Mouse (Mus musculus) layer of hippocampus, adult 2 months (tissue): ENCODE results near the gene Mnd1. TPM values are rescaled to one million over a fixed set of nuclear protein-coding genes. Genes with fewer than 3 reads are reported as not detected.
A peak's percentile ranks its signal among the peaks of the same experiment; 100 is the strongest.

Source experiments
- DNase-seq, 2 experiments: peaks; one replicate each; pipeline ENCODE4 v3.0.0; 2022; ENCODE audit warnings: low spot score in 2 of 2
- H3K27ac ChIP-seq: fragments of 200-600 bp; 2 replicates; pipeline ENCODE4 v1.8.1; 2022
- H3K4me3 ChIP-seq: fragments of 200-600 bp; 2 replicates; pipeline ENCODE4 v1.8.1; 2022; ENCODE audit warnings: mild to moderate bottlenecking
- CTCF ChIP-seq: fragments of 200-600 bp; conservative IDR thresholded peaks from 2 replicates; pipeline ENCODE4 v1.8.1; 2022; ENCODE audit warnings: antibody characterized with exemption, mild to moderate bottlenecking, moderate library complexity
- total RNA-seq, 2 experiments: library from RNA; stranded (reverse); gene quantifications; 2 replicates each; pipeline ENCODE4 v1.2.3; 2021

Gene Mnd1
- total RNA-seq, 2 experiments from 2014 or later = 1.8 to 2.9 TPM

DNA sequence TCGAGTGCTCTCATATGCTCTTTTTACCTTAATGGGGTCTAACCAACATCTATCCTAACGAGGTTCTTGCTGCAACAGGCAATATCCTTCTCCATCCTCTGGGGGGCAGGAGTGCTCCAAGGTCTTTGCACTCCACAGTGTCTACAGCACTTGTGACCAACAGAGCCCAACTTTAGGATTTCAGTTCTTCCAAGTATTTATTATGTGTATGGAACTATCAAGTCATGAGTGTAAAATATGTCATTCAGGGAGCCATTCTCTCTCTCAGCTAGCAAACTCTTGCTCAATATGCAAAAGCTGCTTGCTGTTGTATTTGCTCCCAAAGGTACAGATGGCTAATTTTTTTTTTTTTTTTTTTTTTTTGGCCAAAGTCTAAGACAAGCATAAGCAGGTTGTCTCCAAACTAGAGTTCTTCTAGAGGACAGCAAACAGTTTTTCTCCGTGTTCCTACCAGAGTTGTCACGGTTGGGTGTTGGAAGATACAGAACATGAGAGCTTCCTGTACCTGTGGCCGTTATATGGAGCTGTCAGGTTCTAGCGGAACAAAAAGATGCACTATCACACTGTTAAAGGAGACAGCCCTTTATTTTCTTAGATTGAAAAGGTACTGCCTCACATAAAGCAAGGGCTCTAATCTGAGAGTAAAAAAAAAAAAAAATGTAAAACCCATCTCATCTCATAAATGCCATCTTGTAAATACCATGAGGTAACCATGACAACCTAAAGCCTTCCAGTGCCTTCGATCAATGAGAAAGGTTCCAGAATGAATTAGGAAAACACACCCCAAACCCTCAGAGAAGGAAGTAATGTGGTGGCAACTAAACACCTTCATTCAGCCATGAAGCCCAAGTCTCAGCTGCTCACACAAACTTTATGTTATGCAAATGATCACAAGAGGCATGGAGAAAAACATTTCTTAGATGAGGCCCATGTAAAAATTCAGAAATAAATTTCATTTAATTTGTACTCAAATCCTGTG, 20.0 kb upstream of the Mnd1 start:
- Histone ChIP-seq H3K4me3 (no peak overlapping the region), H3K27ac (no peak overlapping the region; the same call in 1 of the 2 replicates)
- TF ChIP-seq CTCF = peak; percentile 90
- peak; percentile 78 to 79 for DNase-seq

DNA sequence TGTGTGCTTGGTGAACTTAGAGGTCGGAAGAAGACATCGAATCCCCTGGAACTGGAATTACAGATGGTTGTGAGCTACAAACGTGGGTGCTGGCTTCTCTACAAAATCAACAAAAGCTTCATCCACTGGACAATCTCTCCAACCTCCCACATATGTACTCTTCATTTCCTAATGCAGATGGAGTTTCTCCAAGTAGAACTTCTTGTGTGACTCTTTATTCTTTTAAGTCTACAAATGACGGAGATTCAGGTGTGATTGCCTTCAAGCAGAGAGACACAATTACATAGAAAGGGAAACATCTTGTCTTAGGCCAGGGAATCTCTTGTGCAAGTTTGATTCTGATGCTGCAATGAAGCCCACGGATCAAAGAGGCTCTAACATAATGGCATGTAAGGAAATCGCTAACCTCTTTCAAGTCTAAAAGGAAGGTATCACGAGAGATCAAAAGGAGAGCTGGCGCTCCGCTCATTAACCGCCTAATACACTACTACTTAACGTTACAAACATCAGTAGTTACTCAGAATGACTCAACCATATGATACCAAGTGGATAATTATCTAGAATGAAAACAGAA, 18.1 kb upstream of the Mnd1 start, which contains the start of gene Gm6525:
TSS of gene Gm6525 (plus strand) at position 524 of the 574 bp plus-strand sequence.
- DNase-seq = no peak
- Histone ChIP-seq H3K27ac (peak within 1 kb of the TSS; percentile 15), H3K4me3 (no peak within 1 kb of the TSS)
- no peak for TF ChIP-seq CTCF

GRCm38 (mm10) chr3:84172406-84172805, 16.8 kb upstream of the Mnd1 start:
- TF ChIP-seq CTCF = no peak
- Histone ChIP-seq H3K4me3 (no peak overlapping the region), H3K27ac (no peak overlapping the region)
- DNase-seq = no peak

DNA sequence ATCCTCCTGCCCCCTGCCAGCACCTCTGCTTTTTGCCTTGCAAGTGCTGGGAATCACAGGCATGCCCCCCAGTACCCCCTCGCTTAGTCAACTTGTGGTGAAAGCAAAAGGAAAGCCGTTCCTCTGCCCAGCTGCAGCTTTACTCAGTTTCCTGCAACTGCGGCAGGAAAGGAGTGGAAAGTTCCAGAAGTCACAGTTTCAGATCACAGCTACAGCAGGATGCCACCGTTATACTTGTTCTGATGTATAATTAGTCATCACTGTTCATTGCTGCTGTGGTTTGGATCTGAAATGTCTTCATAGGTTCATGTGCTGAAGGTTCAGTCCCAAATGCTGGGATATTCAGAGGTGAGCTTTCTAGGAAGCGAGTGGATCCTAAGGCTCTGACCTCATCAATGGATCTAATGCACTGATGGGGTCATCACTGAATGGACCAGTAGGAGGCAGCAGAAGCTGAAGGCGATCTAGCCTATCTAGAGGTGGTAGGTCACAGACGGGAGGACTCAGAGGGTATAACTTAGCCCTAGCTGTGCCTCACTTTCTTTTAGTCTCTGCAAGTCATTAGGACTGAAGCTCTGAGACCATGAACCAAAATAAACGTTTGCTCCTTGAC, 13.9 kb upstream of the Mnd1 start:
- H3K4me3 ChIP-seq = no peak overlapping the region
- DNase-seq = no peak
- H3K27ac ChIP-seq = no peak overlapping the region
- TF ChIP-seq CTCF = peak; percentile 58

- DNase-seq = no peak
- TF ChIP-seq CTCF = no peak
- Histone ChIP-seq H3K4me3 (no peak overlapping the region), H3K27ac (no peak overlapping the region)
These were observed 13.4 kb upstream of the Mnd1 start for GRCm38 (mm10) chr3:84168943-84169342.

- no peak overlapping the region for H3K4me3 ChIP-seq
- peak overlapping the region; percentile 19; the same call in 1 of the 2 replicates for H3K27ac ChIP-seq
- TF ChIP-seq CTCF = no peak
- DNase-seq = peak in 1 of 2 experiments; percentile 44
These were observed 10.5 kb upstream of the Mnd1 start for GRCm38 (mm10) chr3:84166073-84166472.

GRCm38 (mm10) chr3:84165391-84165790, 9.8 kb upstream of the Mnd1 start:
- Histone ChIP-seq H3K4me3 (no peak overlapping the region), H3K27ac (no peak overlapping the region)
- DNase-seq = no peak
- no peak for TF ChIP-seq CTCF

GRCm38 (mm10) chr3:84157559-84158350, 2.2 kb upstream of the Mnd1 start:
- no peak overlapping the region for H3K4me3 ChIP-seq
- no peak for DNase-seq
- no peak for TF ChIP-seq CTCF
- peak overlapping the region; percentile 23; the same call in 1 of the 2 replicates for H3K27ac ChIP-seq

GRCm38 (mm10) chr3:84157011-84157410, 1.4 kb upstream of the Mnd1 start:
- TF ChIP-seq CTCF = no peak
- Histone ChIP-seq H3K4me3 (no peak overlapping the region), H3K27ac (0 out of 2 replicates have a peak overlapping the region, but pooled peaks have one; percentile 7)
- no peak for DNase-seq

DNA sequence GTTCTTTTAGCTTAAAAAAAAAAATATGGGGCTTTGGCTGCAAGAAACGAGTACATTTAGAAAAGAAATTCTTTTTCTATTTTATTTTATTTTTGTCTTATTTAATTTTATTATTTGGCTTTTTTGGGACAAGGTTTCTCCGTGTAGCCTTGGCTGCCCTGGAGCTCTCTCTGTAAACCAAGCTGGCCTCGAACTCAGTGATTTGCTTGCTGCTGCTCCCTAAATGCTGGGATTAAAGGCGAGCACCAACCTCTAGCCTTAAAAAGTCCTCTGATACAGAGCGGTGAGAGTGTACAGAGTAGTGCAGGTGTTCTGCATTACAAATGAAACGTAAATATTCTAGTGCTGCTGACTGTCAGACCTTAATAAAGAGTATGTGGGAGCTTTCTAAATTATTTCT, 519 bp upstream of the Mnd1 start:
- DNase-seq = no peak
- Histone ChIP-seq H3K27ac (no peak overlapping the region), H3K4me3 (peak overlapping the region; percentile 66)
- TF ChIP-seq CTCF = no peak

- DNase-seq = no peak
- TF ChIP-seq CTCF = no peak
- Histone ChIP-seq H3K4me3 (peak overlapping the region; percentile 66), H3K27ac (no peak overlapping the region)
These were observed 440 bp downstream of the Mnd1 start for GRCm38 (mm10) chr3:84155146-84155545.

DNA sequence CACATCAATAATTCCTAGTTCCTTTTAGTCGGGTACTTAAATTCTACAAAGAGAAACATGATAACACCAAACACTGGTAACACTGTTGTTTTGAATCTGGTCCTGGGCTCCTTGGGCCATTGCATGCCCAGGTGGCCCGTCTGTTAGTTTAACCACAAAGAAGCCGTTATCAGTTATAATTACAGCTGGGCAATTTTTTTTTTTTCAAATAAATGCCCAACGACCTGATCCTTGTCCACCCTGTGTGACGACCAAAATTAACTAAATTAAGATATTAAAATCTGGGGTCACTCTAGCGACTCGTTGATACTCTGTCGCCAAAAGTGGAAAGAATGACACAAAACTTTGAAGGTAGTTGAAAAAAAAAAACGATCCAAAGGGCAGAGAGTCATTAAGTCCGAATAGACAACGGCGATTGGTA, 855 bp downstream of the Mnd1 start:
- no peak for TF ChIP-seq CTCF
- Histone ChIP-seq H3K27ac (no peak overlapping the region), H3K4me3 (no peak overlapping the region)
- no peak for DNase-seq
